Mouse (Mus musculus) small intestine, adult 2 months (tissue): ENCODE data around the gene Stra6.

Source experiments
- CTCF ChIP-seq: fragments of 200-500 bp; IDR thresholded peaks from 2 replicates; pipeline ENCODE4 v1.5.1; 2012; ENCODE audit warnings: low read depth, mild to moderate bottlenecking, control low read depth, inconsistent platforms, low read length, moderate library complexity, mixed read lengths; ENCODE audit not compliant: insufficient replicate concordance, insufficient read length; ENCODE audit errors: extremely low read depth
- POLR2A ChIP-seq: fragments of 200-500 bp; IDR thresholded peaks from 2 replicates; pipeline ENCODE4 v1.6.1; 2012; ENCODE audit warnings: low read depth, mild to moderate bottlenecking, control low read depth, inconsistent platforms, low read length, moderate library complexity

- TF ChIP-seq CTCF = no peak
- TF ChIP-seq POLR2A = no peak
Observed at GRCm38 (mm10) chr9:58087277-58087998, 23.9 kb downstream of the Stra6 start.
